Mouse (Mus musculus): ENCODE data around the gene Robo4. TPM values are rescaled to one million over a fixed set of nuclear protein-coding genes. Genes with fewer than 3 reads are reported as not detected.
A peak's percentile ranks its signal among the peaks of the same experiment; 100 is the strongest.

Gene Robo4
- polyA plus RNA-seq, 2 experiments: 13.2 to 13.8 TPM

DNA sequence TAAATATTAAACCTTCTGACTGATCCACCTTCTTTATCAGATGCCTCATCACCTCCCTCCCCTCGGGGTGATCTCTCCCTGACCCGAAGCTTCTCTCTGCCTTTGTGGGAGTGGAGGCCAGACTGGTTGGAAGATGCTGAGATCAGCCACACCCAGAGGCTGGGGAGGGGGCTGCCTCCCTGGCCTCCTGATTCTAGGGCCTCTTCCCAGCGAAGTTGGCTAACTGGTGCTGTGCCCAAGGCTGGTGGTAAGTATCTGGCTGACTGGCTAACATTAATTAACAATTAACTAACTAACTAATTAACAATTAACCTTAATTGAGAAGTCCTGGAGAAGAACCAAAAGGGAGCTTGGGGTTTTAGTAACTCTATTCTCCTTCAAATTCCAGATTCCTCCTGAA lies 11.3 kb downstream of the Robo4 start:
- Histone ChIP-seq H3K4me1 (ENCODE audit: control insufficient read depth, insufficient read depth, low read length) (no peaks in the 10 kb centered on the region; the same call in 1 of the 2 replicates), H3K27me3 (ENCODE audit: control insufficient read depth, insufficient read depth, low read length) (no peaks in the 10 kb centered on the region), H3K4me2 (replicated peaks; ENCODE audit: low read depth, low read length, severe bottlenecking) (no peak overlapping the region), H3K9ac (ENCODE audit: low read depth, low read length, severe bottlenecking) (no peak overlapping the region), H3K27ac (replicated peaks; ENCODE audit: low read depth, low read length) (no peak overlapping the region), H3K36me3 (ENCODE audit: control insufficient read depth, insufficient read depth, low read length) (no peaks in the 10 kb centered on the region), H3K9me3 (ENCODE audit: control insufficient read depth, low read length) (no peaks in the 10 kb centered on the region), H3K4me3 (replicated peaks; ENCODE audit: low read length) (no peak overlapping the region)
- ATAC-seq (ENCODE audit: low FRiP score, low read depth): no peak
- no peak for DNase-seq (ENCODE audit: low spot score)
- 52% methylated on average over 3 of the region's 3 CpGs for WGBS
- no peak for TF ChIP-seq POLR2A (IDR thresholded peaks at IDR 0.05; ENCODE audit: borderline replicate concordance, extremely low read depth, insufficient read depth, insufficient read length)

GRCm38 (mm10) chr9:37414666-37415065 lies 13.0 kb downstream of the Robo4 start:
- no peak for ATAC-seq (ENCODE audit: low FRiP score, low read depth)
- WGBS: 79% methylated on average over 3 of the region's 3 CpGs
- Histone ChIP-seq H3K27ac (replicated peaks; ENCODE audit: low read depth, low read length) (no peak overlapping the region), H3K4me2 (replicated peaks; ENCODE audit: low read depth, low read length, severe bottlenecking) (no peak overlapping the region), H3K36me3 (ENCODE audit: control insufficient read depth, insufficient read depth, low read length) (no peaks in the 10 kb centered on the region), H3K9me3 (ENCODE audit: control insufficient read depth, low read length) (no peaks in the 10 kb centered on the region), H3K27me3 (ENCODE audit: control insufficient read depth, insufficient read depth, low read length) (no peaks in the 10 kb centered on the region), H3K4me3 (replicated peaks; ENCODE audit: low read length) (no peak overlapping the region), H3K4me1 (ENCODE audit: control insufficient read depth, insufficient read depth, low read length) (no peaks in the 10 kb centered on the region), H3K9ac (ENCODE audit: low read depth, low read length, severe bottlenecking) (no peak overlapping the region)
- no peak for DNase-seq (ENCODE audit: low spot score)
- TF ChIP-seq POLR2A (IDR thresholded peaks at IDR 0.05; ENCODE audit: borderline replicate concordance, extremely low read depth, insufficient read depth, insufficient read length): no peak

DNA sequence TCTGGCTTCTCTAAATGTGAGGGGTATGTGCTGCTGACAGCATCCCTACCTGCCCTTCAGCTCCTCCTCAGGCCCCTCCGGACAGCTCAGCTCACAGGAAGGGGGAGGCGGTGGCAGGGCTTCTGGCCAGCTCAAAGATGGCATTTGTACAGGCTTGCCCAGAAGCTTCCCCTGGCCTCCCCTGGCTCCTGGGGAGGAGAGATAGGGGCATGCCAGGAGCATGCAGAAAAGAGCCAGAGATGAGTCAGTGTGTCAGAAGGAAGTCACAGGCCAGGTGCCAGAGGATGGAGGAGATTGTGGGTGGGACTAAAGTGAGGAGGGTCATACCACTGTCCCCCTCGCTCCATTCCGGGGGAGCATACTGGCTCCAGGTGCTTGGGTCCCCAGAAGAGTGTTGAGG lies 17.1 kb downstream of the Robo4 start:
- 0 out of 2 replicates have a peak, but pooled peaks cover 5% of the 10 kb centered on the region for H3K4me1 ChIP-seq (ENCODE audit: control insufficient read depth, insufficient read depth, low read length)
- no peak overlapping the region for H3K4me3 ChIP-seq (replicated peaks; ENCODE audit: low read length)
- no peaks in the 10 kb centered on the region for H3K9me3 ChIP-seq (ENCODE audit: control insufficient read depth, low read length)
- no peak for ATAC-seq (ENCODE audit: low FRiP score, low read depth)
- no peak overlapping the region for H3K27ac ChIP-seq (replicated peaks; ENCODE audit: low read depth, low read length)
- WGBS: 81% methylated on average over 4 of the region's 4 CpGs
- H3K4me2 ChIP-seq (replicated peaks; ENCODE audit: low read depth, low read length, severe bottlenecking): no peak overlapping the region
- no peak for TF ChIP-seq POLR2A (IDR thresholded peaks at IDR 0.05; ENCODE audit: borderline replicate concordance, extremely low read depth, insufficient read depth, insufficient read length)
- no peak overlapping the region for H3K9ac ChIP-seq (ENCODE audit: low read depth, low read length, severe bottlenecking)
- no peak for DNase-seq (ENCODE audit: low spot score)
- no peaks in the 10 kb centered on the region for H3K36me3 ChIP-seq (ENCODE audit: control insufficient read depth, insufficient read depth, low read length)
- no peaks in the 10 kb centered on the region for H3K27me3 ChIP-seq (ENCODE audit: control insufficient read depth, insufficient read depth, low read length)

DNA sequence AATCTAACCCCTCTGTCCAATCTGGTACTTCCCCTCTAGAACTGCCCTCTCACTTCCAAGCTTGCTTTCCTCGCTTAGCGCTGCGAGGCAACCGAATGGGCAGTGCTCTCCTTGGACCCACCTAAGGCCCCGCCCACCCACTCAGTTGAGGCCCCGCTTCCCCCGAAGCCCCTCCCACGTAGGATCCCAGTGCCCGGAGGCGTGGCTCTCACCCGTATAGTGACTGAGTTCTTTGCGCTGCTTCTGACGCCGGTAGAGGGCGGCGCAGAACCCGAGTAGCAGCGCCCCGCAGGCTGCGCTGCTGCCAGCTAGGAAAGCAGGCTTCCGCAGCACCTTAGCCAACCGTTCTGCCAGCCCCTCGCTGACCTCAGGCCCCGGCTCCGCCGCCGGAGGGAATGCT lies 19.0 kb downstream of the Robo4 start:
- TF ChIP-seq POLR2A (IDR thresholded peaks at IDR 0.05; ENCODE audit: borderline replicate concordance, extremely low read depth, insufficient read depth, insufficient read length): no peak
- H3K27me3 ChIP-seq (ENCODE audit: control insufficient read depth, insufficient read depth, low read length): no peaks in the 10 kb centered on the region
- WGBS: under 1% methylated on average over 27 of the region's 27 CpGs
- H3K4me3 ChIP-seq (replicated peaks; ENCODE audit: low read length): peak overlapping the region; percentile 32
- DNase-seq (ENCODE audit: low spot score) (peak; percentile 86), ATAC-seq (ENCODE audit: low FRiP score, low read depth) (peak; percentile 90)
- no peaks in the 10 kb centered on the region for H3K36me3 ChIP-seq (ENCODE audit: control insufficient read depth, insufficient read depth, low read length)
- peak overlapping the region; percentile 51 for H3K4me2 ChIP-seq (replicated peaks; ENCODE audit: low read depth, low read length, severe bottlenecking)
- H3K9ac ChIP-seq (ENCODE audit: low read depth, low read length, severe bottlenecking): no peak overlapping the region
- no peak overlapping the region for H3K27ac ChIP-seq (replicated peaks; ENCODE audit: low read depth, low read length)
- H3K4me1 ChIP-seq (ENCODE audit: control insufficient read depth, insufficient read depth, low read length): 0 out of 2 replicates have a peak, but pooled peaks cover 5% of the 10 kb centered on the region
- H3K9me3 ChIP-seq (ENCODE audit: control insufficient read depth, low read length): no peaks in the 10 kb centered on the region

DNA sequence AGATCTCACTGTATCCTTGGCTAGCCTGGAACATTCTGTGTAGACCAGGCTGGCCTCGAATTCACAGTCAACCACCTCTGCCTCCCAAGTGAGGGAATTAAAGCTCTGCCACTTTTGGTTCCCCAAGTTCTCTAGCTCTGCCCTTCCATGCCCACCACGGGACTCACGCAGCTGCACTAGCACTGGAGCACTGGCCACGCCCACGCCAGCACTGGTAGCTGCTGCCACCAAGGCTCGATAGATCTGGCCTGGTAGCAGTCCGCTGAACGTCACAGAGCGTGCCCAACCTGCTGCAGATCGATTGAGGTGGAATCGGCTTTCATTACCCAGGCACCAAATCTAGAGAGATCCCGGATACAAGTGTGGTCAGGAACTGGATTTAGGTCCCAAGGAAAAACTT lies 19.5 kb downstream of the Robo4 start:
- Histone ChIP-seq H3K27me3 (ENCODE audit: control insufficient read depth, insufficient read depth, low read length) (no peaks in the 10 kb centered on the region), H3K36me3 (ENCODE audit: control insufficient read depth, insufficient read depth, low read length) (no peaks in the 10 kb centered on the region), H3K4me3 (replicated peaks; ENCODE audit: low read length) (peak overlapping the region; percentile 32), H3K4me1 (ENCODE audit: control insufficient read depth, insufficient read depth, low read length) (0 out of 2 replicates have a peak, but pooled peaks cover 5% of the 10 kb centered on the region), H3K27ac (replicated peaks; ENCODE audit: low read depth, low read length) (no peak overlapping the region), H3K9me3 (ENCODE audit: control insufficient read depth, low read length) (no peaks in the 10 kb centered on the region), H3K4me2 (replicated peaks; ENCODE audit: low read depth, low read length, severe bottlenecking) (peak overlapping the region; percentile 51), H3K9ac (ENCODE audit: low read depth, low read length, severe bottlenecking) (no peak overlapping the region)
- DNase-seq (ENCODE audit: low spot score) (no peak), ATAC-seq (ENCODE audit: low FRiP score, low read depth) (peak; percentile 10; the same call in 1 of the 2 replicates)
- 17% methylated on average over 12 of the region's 12 CpGs for WGBS
- TF ChIP-seq POLR2A (IDR thresholded peaks at IDR 0.05; ENCODE audit: borderline replicate concordance, extremely low read depth, insufficient read depth, insufficient read length): no peak

DNA sequence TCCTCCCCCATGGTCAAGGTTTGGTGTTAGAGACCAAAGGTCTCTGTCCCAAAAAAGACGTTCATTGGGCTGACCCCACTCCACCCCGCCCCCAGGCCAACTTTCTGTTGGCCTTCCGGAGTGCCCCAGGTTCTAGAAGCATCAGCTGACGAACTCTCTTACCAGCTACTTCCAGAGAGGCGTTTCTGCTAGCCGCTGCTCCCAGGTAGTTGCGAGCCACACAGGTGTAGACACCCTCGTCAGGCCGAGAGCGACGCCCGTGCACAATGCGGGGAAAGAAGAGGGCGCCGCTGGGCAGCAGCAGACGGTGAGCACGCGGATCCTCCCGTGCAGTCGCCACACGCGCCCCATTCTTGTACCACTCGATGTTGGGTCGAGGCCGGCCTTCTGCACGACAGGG lies 27.6 kb downstream of the Robo4 start:
- TF ChIP-seq POLR2A (IDR thresholded peaks at IDR 0.05; ENCODE audit: borderline replicate concordance, extremely low read depth, insufficient read depth, insufficient read length): no peak

More for the DNA sequence above, 27.6 kb downstream of the Robo4 start:
- DNase-seq (ENCODE audit: low spot score) (no peak), ATAC-seq (ENCODE audit: low FRiP score, low read depth) (no peak)
- Histone ChIP-seq H3K4me3 (replicated peaks; ENCODE audit: low read length) (no peak overlapping the region), H3K9ac (ENCODE audit: low read depth, low read length, severe bottlenecking) (no peak overlapping the region), H3K27me3 (ENCODE audit: control insufficient read depth, insufficient read depth, low read length) (peaks cover 73% of the 10 kb centered on the region), H3K4me1 (ENCODE audit: control insufficient read depth, insufficient read depth, low read length) (peaks cover 9% of the 10 kb centered on the region; the same call in 1 of the 2 replicates), H3K36me3 (ENCODE audit: control insufficient read depth, insufficient read depth, low read length) (no peaks in the 10 kb centered on the region), H3K9me3 (ENCODE audit: control insufficient read depth, low read length) (no peaks in the 10 kb centered on the region), H3K4me2 (replicated peaks; ENCODE audit: low read depth, low read length, severe bottlenecking) (no peak overlapping the region), H3K27ac (replicated peaks; ENCODE audit: low read depth, low read length) (no peak overlapping the region)
- WGBS: 13% methylated on average over 26 of the region's 26 CpGs
